Mouse (Mus musculus) olfactory bulb, adult 2 months (tissue): Measurements from ENCODE around the gene Fnbp1.

ENCODE experiments used
- CTCF ChIP-seq: fragments of 200-500 bp; IDR thresholded peaks from 2 replicates; pipeline ENCODE4 v1.5.1; 2012; ENCODE audit warnings: low read depth, mild to moderate bottlenecking, low read length, moderate library complexity; ENCODE audit not compliant: insufficient read depth
- POLR2A ChIP-seq: fragments of 200-500 bp; IDR thresholded peaks from 2 replicates; pipeline ENCODE4 v1.6.1; 2012; ENCODE audit warnings: mild to moderate bottlenecking, low read depth, low read length, moderate library complexity; ENCODE audit not compliant: insufficient read depth

DNA sequence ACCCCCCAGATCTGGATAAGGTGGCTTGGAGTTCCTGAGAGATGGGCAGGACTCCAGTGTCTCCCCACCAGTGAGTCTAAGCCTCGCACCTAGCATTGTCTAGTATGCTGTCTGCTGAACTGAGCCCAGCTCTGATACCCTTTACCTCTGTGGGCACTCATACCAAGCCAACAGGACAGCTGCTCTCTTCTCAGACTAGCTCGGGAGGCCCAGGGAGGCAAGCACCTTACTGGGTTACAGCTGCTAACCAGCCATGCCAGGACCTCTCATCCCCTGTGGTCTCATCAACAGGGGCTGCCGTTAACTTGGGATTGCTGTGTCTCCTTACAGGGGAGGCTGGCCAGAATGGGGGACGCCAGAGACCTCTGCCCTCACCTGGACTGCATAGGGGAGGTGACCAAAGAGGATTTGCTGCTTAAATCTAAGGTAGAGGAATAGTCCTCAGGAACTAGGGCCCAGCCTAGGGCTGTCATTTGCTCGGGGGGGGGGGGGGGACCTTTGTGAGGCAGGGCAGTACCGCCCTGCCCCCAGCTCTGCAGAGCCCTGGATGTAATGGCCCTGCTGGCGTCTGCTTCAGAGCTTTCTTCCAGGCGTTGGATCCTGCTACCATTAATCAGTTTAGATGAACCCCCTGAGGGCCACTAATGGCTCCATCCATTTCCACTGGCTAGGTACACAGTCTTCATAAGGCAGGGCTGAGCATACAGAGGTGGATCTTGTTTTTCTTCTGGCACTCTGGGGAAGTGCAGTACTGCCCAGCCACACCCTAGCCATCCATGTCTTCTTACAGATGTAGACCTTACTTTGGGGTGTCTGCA lies 143.2 kb downstream of the Fnbp1 start:
- no peak for TF ChIP-seq POLR2A
- no peak for TF ChIP-seq CTCF
